ENCODE assay signal across 17 mouse cellular contexts in genomic region chrX:146512492-146512891, GRCm38 (mm10).
A peak's percentile ranks its signal among the peaks of the same experiment; 100 is the strongest.
DNase-seq lines count a peak whose midpoint lies in the region; ATAC-seq lines count a peak whose summit lies in the region.
"Had no signal": no experiment of that assay in that cellular context is flagged by ENCODE, and none has a peak within 500 bp of the region (broad histone marks: within the 10 kb centered on the region; RNA-seq: fewer than 3 reads in every experiment).

No protein-coding gene starts in this region.

- ATAC-seq in granulocyte monocyte progenitor cell, adult 5-6 weeks (replicated peaks; ENCODE audit: poor library complexity, severe bottlenecking), result peak; percentile 88
- ATAC-seq in megakaryocyte progenitor cell, adult 5-6 weeks (replicated peaks; ENCODE audit: poor library complexity), result peak; percentile 64
- ATAC-seq: forebrain, embryonic 14.5 days; forebrain, embryonic 16.5 days had no signal

- peak; percentile 1 for DNase-seq in lung, postnatal 36 days
- DNase-seq in lung, postnatal 14 days, result no peak
- no peak for DNase-seq in embryo, embryonic 10.5 days (ENCODE audit: low spot score)
- DNase-seq in frontal cortex, postnatal 36 days (ENCODE audit: low spot score in 2 of 2), result no peak
- DNase-seq: adrenal gland, adult 2 months; adrenal gland, postnatal 10 days; adrenal gland, postnatal 25 days; cerebellum, adult 11-12 months; cerebellum, adult 2 months; cerebellum, adult 9-10 months; cerebellum, postnatal 10 days; cerebellum, postnatal 25 days; embryo, embryonic 11 days had no signal
